Mouse (Mus musculus) embryonic facial prominence, embryonic 13.5 days (tissue): ENCODE measurements around the gene Sco1. TPM values are rescaled to one million over a fixed set of nuclear protein-coding genes. Genes with fewer than 3 reads are reported as not detected.
"Not testable (repeated sequence)": the region's sequence is repeated elsewhere in the genome, so short reads cannot be mapped to it uniquely, and the experiment has no call there.

ENCODE experiments used
- ATAC-seq: fragments of 200-750 bp; cut with Nextera tagmentation; 2 replicates; pipeline ENCODE4 v1.8.0; 2017; ENCODE audit warnings: low read depth; ENCODE audit not compliant: insufficient number of reproducible peaks, insufficient read depth, low FRiP score, low TSS enrichment
- H3K27ac ChIP-seq: fragments of 300-500 bp; sonication (generic); 2 replicates; pipeline ENCODE4 v1.5.1; 2015; ENCODE audit warnings: moderate library complexity, mild to moderate bottlenecking, inconsistent platforms
- H3K27me3 ChIP-seq: fragments of 300-500 bp; sonication (generic); 2 replicates; pipeline ENCODE4 v1.6.1; 2015; ENCODE audit warnings: mild to moderate bottlenecking, inconsistent platforms
- H3K36me3 ChIP-seq: fragments of 300-500 bp; sonication (generic); 2 replicates; pipeline ENCODE4 v1.6.1; 2015; ENCODE audit warnings: mild to moderate bottlenecking, inconsistent platforms
- H3K4me1 ChIP-seq: fragments of 300-500 bp; sonication (generic); 2 replicates; pipeline ENCODE4 v1.6.1; 2015; ENCODE audit warnings: inconsistent platforms
- H3K4me2 ChIP-seq: fragments of 300-500 bp; sonication (generic); 2 replicates; pipeline ENCODE4 v1.6.1; 2015; ENCODE audit warnings: moderate library complexity, mild to moderate bottlenecking, inconsistent platforms
- H3K4me3 ChIP-seq: fragments of 300-500 bp; sonication (generic); 2 replicates; pipeline ENCODE4 v1.5.1; 2015; ENCODE audit warnings: mild to moderate bottlenecking, inconsistent platforms
- H3K9ac ChIP-seq: fragments of 300-500 bp; sonication (generic); 2 replicates; pipeline ENCODE4 v1.6.1; 2015; ENCODE audit warnings: mild to moderate bottlenecking, inconsistent platforms
- H3K9me3 ChIP-seq: fragments of 300-500 bp; sonication (generic); 2 replicates; pipeline ENCODE4 v1.6.1; 2016; ENCODE audit warnings: inconsistent platforms
- WGBS: fragments of 180-500 bp; shearing (Covaris S2); methylation state at CpG from one replicate; pipeline ENCODE4 v1.1.7; 2015; ENCODE audit warnings: mixed read lengths; 5-methylcytosine and 5-hydroxymethylcytosine counted together
- polyA plus RNA-seq: library from polyadenylated mRNA; unstranded; fragments of >200 nt; fragmentation: Nextera tagmentation; extraction: Ambion mirVana; gene quantifications from 2 replicates; pipeline ENCODE4 v1.2.1, GENCODE M21; 2015

Gene Sco1
- polyA plus RNA-seq, 1 experiment from 2014 or later: 19.8 TPM

- peaks cover 33% of the 10 kb centered on the region for H3K27me3 ChIP-seq
- H3K9ac ChIP-seq: no peak overlapping the region
- WGBS: 83% methylated on average over 12 of the region's 12 CpGs
- H3K4me3 ChIP-seq: no peak overlapping the region
- ATAC-seq: no peak
- H3K4me1 ChIP-seq: peaks cover 5% of the 10 kb centered on the region; the same call in 1 of the 2 replicates
- no peaks in the 10 kb centered on the region for H3K9me3 ChIP-seq
- H3K4me2 ChIP-seq: no peak overlapping the region
- no peak overlapping the region for H3K27ac ChIP-seq
- no peaks in the 10 kb centered on the region for H3K36me3 ChIP-seq
These were observed 34.8 kb downstream of the Sco1 start for GRCm38 (mm10) chr11:67087225-67087624.

GRCm38 (mm10) chr11:67092354-67092753 is 39.9 kb downstream of the Sco1 start:
- not testable (repeated sequence) for H3K27me3 ChIP-seq, H3K27ac ChIP-seq, H3K9ac ChIP-seq, H3K36me3 ChIP-seq, H3K4me3 ChIP-seq, H3K4me2 ChIP-seq, H3K9me3 ChIP-seq, H3K4me1 ChIP-seq, ATAC-seq
- WGBS: 95% methylated on average over 12 of the region's 12 CpGs

GRCm38 (mm10) chr11:67093201-67093600 is 40.7 kb downstream of the Sco1 start:
- no peak overlapping the region for H3K9ac ChIP-seq
- 74% methylated on average over 9 of the region's 9 CpGs for WGBS

GRCm38 (mm10) chr11:67093652-67094051 is 41.2 kb downstream of the Sco1 start:
- H3K27me3 ChIP-seq: peaks cover 5% of the 10 kb centered on the region; the same call in 1 of the 2 replicates
- no peaks in the 10 kb centered on the region for H3K4me1 ChIP-seq
- no peak overlapping the region for H3K4me3 ChIP-seq
- no peak overlapping the region for H3K4me2 ChIP-seq
- H3K9me3 ChIP-seq: no peaks in the 10 kb centered on the region
- no peaks in the 10 kb centered on the region for H3K36me3 ChIP-seq
- ATAC-seq: no peak
- H3K9ac ChIP-seq: no peak overlapping the region
- WGBS: 97% methylated on average over 5 of the region's 5 CpGs
- H3K27ac ChIP-seq: no peak overlapping the region

More at GRCm38 (mm10) chr11:67093201-67093600, 40.7 kb downstream of the Sco1 start:
- Histone ChIP-seq H3K9me3 (no peaks in the 10 kb centered on the region), H3K4me1 (no peaks in the 10 kb centered on the region), H3K27me3 (peaks cover 7% of the 10 kb centered on the region; the same call in 1 of the 2 replicates), H3K36me3 (no peaks in the 10 kb centered on the region), H3K4me2 (no peak overlapping the region), H3K4me3 (no peak overlapping the region), H3K27ac (no peak overlapping the region)
- ATAC-seq: no peak

- H3K27ac ChIP-seq: no peak overlapping the region
- no peaks in the 10 kb centered on the region for H3K36me3 ChIP-seq
- no peak overlapping the region for H3K4me2 ChIP-seq
- WGBS: 76% methylated on average over 29 of the region's 29 CpGs
- H3K4me3 ChIP-seq: no peak overlapping the region
- no peak overlapping the region for H3K9ac ChIP-seq
- H3K4me1 ChIP-seq: no peaks in the 10 kb centered on the region
- H3K27me3 ChIP-seq: peaks cover 3% of the 10 kb centered on the region
- ATAC-seq: no peak
- H3K9me3 ChIP-seq: no peaks in the 10 kb centered on the region
These were observed 42.0 kb downstream of the Sco1 start for GRCm38 (mm10) chr11:67094470-67094869.

- Histone ChIP-seq H3K4me3 (no peak overlapping the region), H3K4me1 (no peaks in the 10 kb centered on the region), H3K9me3 (no peaks in the 10 kb centered on the region), H3K36me3 (no peaks in the 10 kb centered on the region), H3K27ac (no peak overlapping the region), H3K4me2 (no peak overlapping the region), H3K9ac (no peak overlapping the region), H3K27me3 (peaks cover 3% of the 10 kb centered on the region)
- WGBS: 93% methylated on average over 10 of the region's 10 CpGs
- no peak for ATAC-seq
These were observed 45.2 kb downstream of the Sco1 start for GRCm38 (mm10) chr11:67097709-67098108.

- no peak overlapping the region for H3K4me2 ChIP-seq
- H3K4me1 ChIP-seq: no peaks in the 10 kb centered on the region
- WGBS: 80% methylated on average over 11 of the region's 11 CpGs
- no peak overlapping the region for H3K9ac ChIP-seq
- ATAC-seq: no peak
- no peaks in the 10 kb centered on the region for H3K36me3 ChIP-seq
- no peak overlapping the region for H3K27ac ChIP-seq
- H3K27me3 ChIP-seq: no peaks in the 10 kb centered on the region; the same call in 1 of the 2 replicates
- H3K9me3 ChIP-seq: no peaks in the 10 kb centered on the region
- no peak overlapping the region for H3K4me3 ChIP-seq
These were observed 46.0 kb downstream of the Sco1 start for GRCm38 (mm10) chr11:67098427-67098826.

- 94% methylated on average over 16 of the region's 16 CpGs for WGBS
These were observed 46.8 kb downstream of the Sco1 start for GRCm38 (mm10) chr11:67099241-67099640.

GRCm38 (mm10) chr11:67100169-67100568 is 47.7 kb downstream of the Sco1 start:
- no peak overlapping the region for H3K27ac ChIP-seq
- no peaks in the 10 kb centered on the region for H3K4me1 ChIP-seq
- no peaks in the 10 kb centered on the region; the same call in 1 of the 2 replicates for H3K27me3 ChIP-seq
- H3K9ac ChIP-seq: no peak overlapping the region
- H3K9me3 ChIP-seq: no peaks in the 10 kb centered on the region
- no peaks in the 10 kb centered on the region for H3K36me3 ChIP-seq
- no peak for ATAC-seq
- no peak overlapping the region for H3K4me2 ChIP-seq
- no peak overlapping the region for H3K4me3 ChIP-seq
- 31% methylated on average over 6 of the region's 6 CpGs for WGBS

More at GRCm38 (mm10) chr11:67099241-67099640, 46.8 kb downstream of the Sco1 start:
- Histone ChIP-seq H3K4me2 (no peak overlapping the region), H3K36me3 (no peaks in the 10 kb centered on the region), H3K9ac (no peak overlapping the region), H3K27ac (no peak overlapping the region), H3K4me3 (no peak overlapping the region), H3K27me3 (no peaks in the 10 kb centered on the region; the same call in 1 of the 2 replicates), H3K9me3 (no peaks in the 10 kb centered on the region), H3K4me1 (no peaks in the 10 kb centered on the region)
- ATAC-seq: no peak

GRCm38 (mm10) chr11:67101713-67102112 is 49.2 kb downstream of the Sco1 start:
- Histone ChIP-seq H3K27ac (no peak overlapping the region), H3K27me3 (no peaks in the 10 kb centered on the region; the same call in 1 of the 2 replicates), H3K4me2 (no peak overlapping the region), H3K4me1 (peaks cover 4% of the 10 kb centered on the region; the same call in 1 of the 2 replicates), H3K4me3 (no peak overlapping the region), H3K36me3 (no peaks in the 10 kb centered on the region), H3K9me3 (no peaks in the 10 kb centered on the region), H3K9ac (no peak overlapping the region)
- ATAC-seq: no peak
- 31% methylated on average over 7 of the region's 8 CpGs for WGBS

- no peak overlapping the region for H3K4me2 ChIP-seq
- H3K4me1 ChIP-seq: peaks cover 4% of the 10 kb centered on the region; the same call in 1 of the 2 replicates
- 83% methylated on average over 9 of the region's 9 CpGs for WGBS
- no peaks in the 10 kb centered on the region for H3K36me3 ChIP-seq
- H3K27me3 ChIP-seq: no peaks in the 10 kb centered on the region; the same call in 1 of the 2 replicates
- no peak overlapping the region for H3K27ac ChIP-seq
- H3K9ac ChIP-seq: no peak overlapping the region
- no peaks in the 10 kb centered on the region for H3K9me3 ChIP-seq
- no peak overlapping the region for H3K4me3 ChIP-seq
- ATAC-seq: no peak
These were observed 50.8 kb downstream of the Sco1 start for GRCm38 (mm10) chr11:67103256-67103655.

GRCm38 (mm10) chr11:67104242-67104641 is 51.8 kb downstream of the Sco1 start:
- ATAC-seq: no peak
- Histone ChIP-seq H3K27me3 (no peaks in the 10 kb centered on the region; the same call in none of the 2 replicates), H3K27ac (no peak overlapping the region), H3K4me1 (peaks cover 4% of the 10 kb centered on the region; the same call in 1 of the 2 replicates), H3K4me3 (no peak overlapping the region), H3K9me3 (no peaks in the 10 kb centered on the region), H3K4me2 (no peak overlapping the region), H3K9ac (no peak overlapping the region), H3K36me3 (no peaks in the 10 kb centered on the region)
- 69% methylated on average over 1 of the region's 1 CpGs for WGBS
